Mouse (Mus musculus): ENCODE measurements around the gene Gripap1.

Gripap1 gene

GRCm38 (mm10) chrX:7867141-7867540 lies 77.6 kb downstream of the Gripap1 start:
- no peak for DNase-seq (ENCODE audit: low spot score in 2 of 2)

- no peak for DNase-seq (ENCODE audit: low spot score in 2 of 2)
These were observed 78.9 kb downstream of the Gripap1 start for GRCm38 (mm10) chrX:7868506-7868905.

GRCm38 (mm10) chrX:7869826-7870225 lies 80.3 kb downstream of the Gripap1 start:
- DNase-seq (ENCODE audit: low spot score in 2 of 2): no peak
